Mouse (Mus musculus) retina, embryonic 14.5 days (tissue): Measurements from ENCODE around the gene Cyp4f13.

Source experiments
- DNase-seq: peaks from one replicate; pipeline ENCODE4 v3.0.0-alpha.2; 2015; ENCODE audit warnings: low spot score

Gene Cyp4f13

GRCm38 (mm10) chr17:32905239-32905638 is 42.0 kb downstream of the Cyp4f13 start:
- peak; percentile 70 for DNase-seq

GRCm38 (mm10) chr17:32904414-32904813 is 42.8 kb downstream of the Cyp4f13 start:
- DNase-seq, result peak; percentile 17

GRCm38 (mm10) chr17:32901751-32902525 is 45.3 kb downstream of the Cyp4f13 start:
- DNase-seq, result no peak

- no peak for DNase-seq
Measured at GRCm38 (mm10) chr17:32895421-32895820, 51.8 kb downstream of the Cyp4f13 start.

- DNase-seq, result no peak
Measured at GRCm38 (mm10) chr17:32893901-32894300, 53.3 kb downstream of the Cyp4f13 start.

GRCm38 (mm10) chr17:32891239-32892180 is 55.7 kb downstream of the Cyp4f13 start, which contains the start of gene Zfp870:
Gene Zfp870 (minus strand): TSS chr17:32891642.
- DNase-seq, result peak; percentile 97

- DNase-seq, result no peak
Measured at GRCm38 (mm10) chr17:32890852-32891238, 56.4 kb downstream of the Cyp4f13 start.

GRCm38 (mm10) chr17:32889611-32890010 is 57.6 kb downstream of the Cyp4f13 start:
- DNase-seq, result no peak

- DNase-seq, result no peak
Measured at GRCm38 (mm10) chr17:32880320-32881218, 66.6 kb downstream of the Cyp4f13 start.

- no peak for DNase-seq
Measured at GRCm38 (mm10) chr17:32878773-32879172, 68.4 kb downstream of the Cyp4f13 start.

GRCm38 (mm10) chr17:32877471-32878171 is 69.6 kb downstream of the Cyp4f13 start:
- DNase-seq, result no peak
